Mouse (Mus musculus): ENCODE results near the gene Rhox9.
"Not testable (repeated sequence)": the region's sequence is repeated elsewhere in the genome, so short reads cannot be mapped to it uniquely, and the experiment has no call there.

- TF ChIP-seq CTCF (IDR thresholded peaks at IDR 0.05 in 2 of 3, conservative IDR thresholded peaks at IDR 0.05 in 1 of 3; ENCODE audit: control insufficient read depth in 1 of 3, insufficient read depth in 1 of 3, low read depth in 2 of 3, low read length in 3 of 3, poor library complexity in 1 of 3, severe bottlenecking in 1 of 3); ELF1 (IDR thresholded peaks at IDR 0.05; ENCODE audit: low read depth, low read length); SIN3A (IDR thresholded peaks at IDR 0.05; ENCODE audit: low read length); E2F4 (IDR thresholded peaks at IDR 0.05; ENCODE audit: borderline replicate concordance, low read depth, low read length); CHD2 (IDR thresholded peaks at IDR 0.05; ENCODE audit: low read length); BHLHE40 (IDR thresholded peaks at IDR 0.05; ENCODE audit: borderline replicate concordance, low read depth, low read length): not testable (repeated sequence)
Observed at GRCm38 (mm10) chrX:37901670-37902069, at the start of gene Rhox9.

All from MEL (cell line).